Mouse (Mus musculus): ENCODE measurements at regions not wholly inside any gene's neighbourhood (a gene's known extent, or its start where the extent isn't known, plus 50 kb on each side); places are given as distances from the start of the nearest gene placed in this dataset.

DNA sequence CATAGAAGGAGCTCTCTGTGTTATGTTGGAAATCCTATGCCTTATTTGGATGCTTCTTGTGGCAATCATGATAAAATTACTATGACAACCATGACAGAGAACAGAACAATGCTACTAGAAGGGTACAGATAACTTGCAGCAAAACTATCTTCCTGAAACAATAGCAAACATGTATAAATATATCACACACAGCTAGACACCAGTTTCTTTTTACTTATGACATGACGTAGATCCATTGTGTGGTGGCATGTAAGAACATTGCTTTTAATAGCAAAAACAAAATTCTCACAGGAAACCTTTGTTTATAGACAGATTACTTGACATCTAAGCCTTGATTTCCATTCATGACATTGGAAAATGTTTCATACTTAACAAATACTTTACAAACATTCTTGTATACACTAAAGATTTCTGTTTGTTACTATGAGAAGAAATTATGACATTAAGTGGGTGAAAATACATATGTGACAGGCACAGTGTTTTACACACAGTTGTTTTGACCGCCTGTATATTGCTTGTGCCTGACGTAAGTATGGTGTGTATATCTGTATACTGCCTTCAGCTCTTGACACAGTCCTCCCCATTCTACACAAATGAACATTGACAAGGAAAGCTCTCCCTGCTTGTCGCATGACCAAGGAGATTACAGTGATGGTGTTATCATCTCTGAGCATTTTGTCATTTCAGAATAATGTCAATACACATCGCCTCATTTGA, 113.6 kb upstream of the Emcn start:
- TF ChIP-seq CTCF (IDR thresholded peaks at IDR 0.05; ENCODE audit: low read depth, low read length) (no peak), POLR2A (IDR thresholded peaks at IDR 0.05; ENCODE audit: borderline replicate concordance, low read depth, low read length) (no peak)
